Mouse (Mus musculus): ENCODE data around the gene Gm37240. TPM values are rescaled to one million over a fixed set of nuclear protein-coding genes. Genes with fewer than 3 reads are reported as not detected.

The Gm37240 gene
- total RNA-seq, 2 experiments from 2014 or later, result 0.27 to 1.1 TPM

- intact Hi-C loops (cut with DNase I), result no loop called here
- no peak overlapping the region for H3K27ac ChIP-seq
- no peak for DNase-seq (ENCODE audit: extremely low spot score in 1 of 2, low spot score in 2 of 2)
- H3K4me3 ChIP-seq, result no peak overlapping the region
- no peak for TF ChIP-seq CTCF (IDR thresholded peaks at IDR 0.05)
Observed at GRCm38 (mm10) chr3:85862886-85863285, 24.4 kb downstream of the Gm37240 start.

- intact Hi-C loops (cut with DNase I), result no loop called here
- no peak for TF ChIP-seq CTCF (IDR thresholded peaks at IDR 0.05)
- Histone ChIP-seq H3K27ac (no peak overlapping the region), H3K4me3 (no peak overlapping the region)
- no peak for DNase-seq (ENCODE audit: extremely low spot score in 1 of 2, low spot score in 2 of 2)
Observed at GRCm38 (mm10) chr3:85860996-85861395, 26.3 kb downstream of the Gm37240 start.

- TF ChIP-seq CTCF (IDR thresholded peaks at IDR 0.05), result no peak
- Histone ChIP-seq H3K4me3 (no peak overlapping the region), H3K27ac (no peak overlapping the region)
- intact Hi-C loops (cut with DNase I), result no loop called here
- no peak for DNase-seq (ENCODE audit: extremely low spot score in 1 of 2, low spot score in 2 of 2)
Observed at GRCm38 (mm10) chr3:85859311-85859710, 28.0 kb downstream of the Gm37240 start.

- intact Hi-C loops (cut with DNase I), result no loop called here
- no peak overlapping the region for H3K27ac ChIP-seq
- no peak overlapping the region for H3K4me3 ChIP-seq
- no peak for TF ChIP-seq CTCF (IDR thresholded peaks at IDR 0.05)
- no peak for DNase-seq (ENCODE audit: extremely low spot score in 1 of 2, low spot score in 2 of 2)
Observed at GRCm38 (mm10) chr3:85858140-85859135, 28.9 kb downstream of the Gm37240 start.

GRCm38 (mm10) chr3:85857083-85857482 lies 30.2 kb downstream of the Gm37240 start:
- intact Hi-C loops (cut with DNase I), result no loop called here
- no peak for DNase-seq (ENCODE audit: extremely low spot score in 1 of 2, low spot score in 2 of 2)
- no peak for TF ChIP-seq CTCF (IDR thresholded peaks at IDR 0.05)
- no peak overlapping the region for H3K27ac ChIP-seq
- no peak overlapping the region for H3K4me3 ChIP-seq

- H3K27ac ChIP-seq, result no peak overlapping the region
- intact Hi-C loops (cut with DNase I), result no loop called here
- no peak for DNase-seq (ENCODE audit: extremely low spot score in 1 of 2, low spot score in 2 of 2)
- H3K4me3 ChIP-seq, result no peak overlapping the region
- TF ChIP-seq CTCF (IDR thresholded peaks at IDR 0.05), result no peak
Observed at GRCm38 (mm10) chr3:85855947-85856346, 31.4 kb downstream of the Gm37240 start.

- DNase-seq (ENCODE audit: extremely low spot score in 1 of 2, low spot score in 2 of 2), result no peak
Observed at GRCm38 (mm10) chr3:85855043-85855442, 32.3 kb downstream of the Gm37240 start.

GRCm38 (mm10) chr3:85854143-85854542 lies 33.2 kb downstream of the Gm37240 start:
- intact Hi-C loops (cut with DNase I), result no loop called here
- DNase-seq (ENCODE audit: extremely low spot score in 1 of 2, low spot score in 2 of 2), result no peak
- Histone ChIP-seq H3K4me3 (no peak overlapping the region), H3K27ac (no peak overlapping the region)
- no peak for TF ChIP-seq CTCF (IDR thresholded peaks at IDR 0.05)

More at GRCm38 (mm10) chr3:85855043-85855442, 32.3 kb downstream of the Gm37240 start:
- no peak for TF ChIP-seq CTCF (IDR thresholded peaks at IDR 0.05)
- intact Hi-C loops (cut with DNase I), result no loop called here
- H3K27ac ChIP-seq, result no peak overlapping the region
- H3K4me3 ChIP-seq, result no peak overlapping the region

- Histone ChIP-seq H3K27ac (no peak overlapping the region), H3K4me3 (no peak overlapping the region)
- no peak for TF ChIP-seq CTCF (IDR thresholded peaks at IDR 0.05)
- intact Hi-C loops (cut with DNase I), result no loop called here
- DNase-seq (ENCODE audit: extremely low spot score in 1 of 2, low spot score in 2 of 2), result no peak
Observed at GRCm38 (mm10) chr3:85853715-85854114, 33.6 kb downstream of the Gm37240 start.

- H3K27ac ChIP-seq, result no peak overlapping the region
- TF ChIP-seq CTCF (IDR thresholded peaks at IDR 0.05), result no peak
- H3K4me3 ChIP-seq, result no peak overlapping the region
- no peak for DNase-seq (ENCODE audit: extremely low spot score in 1 of 2, low spot score in 2 of 2)
- intact Hi-C loops (cut with DNase I), result no loop called here
Observed at GRCm38 (mm10) chr3:85850079-85850478, 37.2 kb downstream of the Gm37240 start.

- H3K27ac ChIP-seq, result no peak overlapping the region
- intact Hi-C loops (cut with DNase I), result no loop called here
- no peak for TF ChIP-seq CTCF (IDR thresholded peaks at IDR 0.05)
Observed at GRCm38 (mm10) chr3:85846316-85846715, 41.0 kb downstream of the Gm37240 start.

GRCm38 (mm10) chr3:85845341-85845740 lies 42.0 kb downstream of the Gm37240 start:
- TF ChIP-seq CTCF (IDR thresholded peaks at IDR 0.05), result no peak
- intact Hi-C loops (cut with DNase I), result no loop called here
- Histone ChIP-seq H3K27ac (no peak overlapping the region), H3K4me3 (no peak overlapping the region)
- DNase-seq (ENCODE audit: extremely low spot score in 1 of 2, low spot score in 2 of 2), result no peak

More at GRCm38 (mm10) chr3:85846316-85846715, 41.0 kb downstream of the Gm37240 start:
- no peak overlapping the region for H3K4me3 ChIP-seq
- no peak for DNase-seq (ENCODE audit: extremely low spot score in 1 of 2, low spot score in 2 of 2)

- Histone ChIP-seq H3K4me3 (no peak overlapping the region), H3K27ac (no peak overlapping the region)
- no peak for DNase-seq (ENCODE audit: extremely low spot score in 1 of 2, low spot score in 2 of 2)
- no peak for TF ChIP-seq CTCF (IDR thresholded peaks at IDR 0.05)
- intact Hi-C loops (cut with DNase I), result no loop called here
Observed at GRCm38 (mm10) chr3:85842881-85843218, 44.5 kb downstream of the Gm37240 start.
